Mouse (Mus musculus): ENCODE data around the gene Podn.

- TF ChIP-seq POLR2A (IDR thresholded peaks at IDR 0.05; ENCODE audit: low read depth, low read length) (no peak), CTCF (IDR thresholded peaks at IDR 0.05; ENCODE audit: extremely low read depth, insufficient read length, insufficient replicate concordance, low read depth, low read length) (no peak)
Measured at GRCm38 (mm10) chr4:108052673-108053072, 43.6 kb downstream of the Podn start.
